Mouse (Mus musculus) cerebellum, adult 2 months (tissue): ENCODE measurements at regions not wholly inside any gene's neighbourhood (a gene's known extent, or its start where the extent isn't known, plus 50 kb on each side); places are given as distances from the start of the nearest gene placed in this dataset.

Source experiments
- DNase-seq, 2 experiments: peaks; one replicate each; pipeline ENCODE4 v3.0.0; 2021
- H3K27ac ChIP-seq: fragments of 200-500 bp; 2 replicates; pipeline ENCODE4 v1.5.1; 2012; ENCODE audit warnings: low read length, control low read depth, inconsistent platforms; ENCODE audit not compliant: insufficient read depth
- H3K27me3 ChIP-seq: fragments of 200-500 bp; 2 replicates; pipeline ENCODE4 v1.6.1; 2012; ENCODE audit warnings: inconsistent platforms, mild to moderate bottlenecking, low read length, moderate library complexity; ENCODE audit not compliant: control insufficient read depth, insufficient read depth
- H3K4me1 ChIP-seq: fragments of 200-500 bp; 2 replicates; pipeline ENCODE4 v1.6.1; 2011; ENCODE audit warnings: low read length; ENCODE audit not compliant: control insufficient read depth, insufficient read depth
- H3K4me3 ChIP-seq: fragments of 200-500 bp; replicated peaks from 2 replicates; pipeline ENCODE3; 2011; ENCODE audit warnings: mild to moderate bottlenecking, low read depth, low read length, control low read depth; ENCODE audit not compliant: insufficient read depth
- CTCF ChIP-seq: fragments of 200-500 bp; IDR thresholded peaks from 2 replicates; pipeline ENCODE4 v1.5.1; 2011; ENCODE audit warnings: low read depth, mild to moderate bottlenecking, control low read depth, low read length, moderate library complexity, borderline replicate concordance; ENCODE audit not compliant: insufficient read depth
- POLR2A ChIP-seq: fragments of 200-500 bp; IDR thresholded peaks from 2 replicates; pipeline ENCODE4 v1.6.1; 2011; ENCODE audit warnings: low read length, control low read depth, borderline replicate concordance; ENCODE audit not compliant: insufficient read depth
- WGBS: fragments of 180-500 bp; shearing (Covaris S2); methylation state at CpG from one replicate; pipeline ENCODE4 v1.1.7; 2018; 5-methylcytosine and 5-hydroxymethylcytosine counted together

GRCm38 (mm10) chr17:52225584-52225983 is 376.9 kb upstream of the Kcnh8 start:
- Histone ChIP-seq H3K27ac (no peak overlapping the region), H3K4me3 (no peak overlapping the region), H3K4me1 (no peaks in the 10 kb centered on the region), H3K27me3 (no peaks in the 10 kb centered on the region)
- TF ChIP-seq CTCF (no peak), POLR2A (no peak)
- WGBS = 71% methylated on average over 3 of the region's 3 CpGs
- DNase-seq = no peak

GRCm38 (mm10) chr17:52220422-52220821 is 382.1 kb upstream of the Kcnh8 start:
- TF ChIP-seq POLR2A (no peak), CTCF (no peak)
- 87% methylated on average over 3 of the region's 3 CpGs for WGBS
- DNase-seq = no peak

GRCm38 (mm10) chr17:52217411-52217810 is 384.3 kb upstream of the Satb1 start:
- Histone ChIP-seq H3K4me3 (no peak overlapping the region), H3K27me3 (no peaks in the 10 kb centered on the region; the same call in 1 of the 2 replicates), H3K4me1 (no peaks in the 10 kb centered on the region), H3K27ac (no peak overlapping the region)
- TF ChIP-seq CTCF (no peak), POLR2A (no peak)
- no peak for DNase-seq

More at GRCm38 (mm10) chr17:52220422-52220821, 382.1 kb upstream of the Kcnh8 start:
- Histone ChIP-seq H3K27ac (no peak overlapping the region), H3K4me1 (no peaks in the 10 kb centered on the region), H3K27me3 (no peaks in the 10 kb centered on the region; the same call in 1 of the 2 replicates), H3K4me3 (no peak overlapping the region)

- 85% methylated on average over 2 of the region's 2 CpGs for WGBS
- H3K27ac ChIP-seq = no peak overlapping the region
- no peak overlapping the region for H3K4me3 ChIP-seq
- no peak for DNase-seq
- no peaks in the 10 kb centered on the region for H3K4me1 ChIP-seq
- TF ChIP-seq POLR2A (no peak), CTCF (no peak)
- H3K27me3 ChIP-seq = no peaks in the 10 kb centered on the region; the same call in 1 of the 2 replicates
These were observed 379.9 kb upstream of the Satb1 start for GRCm38 (mm10) chr17:52212944-52213343.

- H3K4me1 ChIP-seq = no peaks in the 10 kb centered on the region
- no peak overlapping the region for H3K27ac ChIP-seq
- no peak for TF ChIP-seq POLR2A
- no peak for TF ChIP-seq CTCF
- 82% methylated on average over 6 of the region's 6 CpGs for WGBS
- DNase-seq = no peak
- no peak overlapping the region for H3K4me3 ChIP-seq
- H3K27me3 ChIP-seq = no peaks in the 10 kb centered on the region
These were observed 377.4 kb upstream of the Satb1 start for GRCm38 (mm10) chr17:52210483-52210882.

GRCm38 (mm10) chr17:52197731-52198130 is 364.6 kb upstream of the Satb1 start:
- 62% methylated on average over 4 of the region's 4 CpGs for WGBS

GRCm38 (mm10) chr17:52196811-52197210 is 363.7 kb upstream of the Satb1 start:
- Histone ChIP-seq H3K27me3 (no peaks in the 10 kb centered on the region), H3K4me1 (peaks cover 7% of the 10 kb centered on the region), H3K27ac (no peak overlapping the region), H3K4me3 (no peak overlapping the region)
- DNase-seq = peak; percentile 20 to 38
- 53% methylated on average over 5 of the region's 5 CpGs for WGBS
- no peak for TF ChIP-seq POLR2A
- TF ChIP-seq CTCF = no peak

More at GRCm38 (mm10) chr17:52197731-52198130, 364.6 kb upstream of the Satb1 start:
- TF ChIP-seq POLR2A = no peak
- no peak for TF ChIP-seq CTCF
- no peak overlapping the region for H3K27ac ChIP-seq
- peaks cover 7% of the 10 kb centered on the region for H3K4me1 ChIP-seq
- H3K27me3 ChIP-seq = no peaks in the 10 kb centered on the region
- DNase-seq = no peak
- no peak overlapping the region for H3K4me3 ChIP-seq

- Histone ChIP-seq H3K4me3 (no peak overlapping the region), H3K4me1 (peaks cover 7% of the 10 kb centered on the region), H3K27ac (no peak overlapping the region), H3K27me3 (no peaks in the 10 kb centered on the region)
- TF ChIP-seq CTCF = no peak
- TF ChIP-seq POLR2A = no peak
- peak; percentile 56 to 76 for DNase-seq
- 6% methylated on average over 5 of the region's 5 CpGs for WGBS
These were observed 362.7 kb upstream of the Satb1 start for GRCm38 (mm10) chr17:52195804-52196203.
